Mouse (Mus musculus) limb, embryonic 13.5 days (tissue): Measurements from ENCODE around the gene Csmd2. TPM values are rescaled to one million over a fixed set of nuclear protein-coding genes. Genes with fewer than 3 reads are reported as not detected.

Experiments
- ATAC-seq: fragments of 200-750 bp; cut with Nextera tagmentation; 2 replicates; pipeline ENCODE4 v1.8.0; 2017; ENCODE audit warnings: low read depth, moderate number of reproducible peaks, moderate TSS enrichment; ENCODE audit not compliant: low FRiP score
- H3K27ac ChIP-seq: fragments of 300-500 bp; sonication (generic); 2 replicates; pipeline ENCODE4 v1.5.1; 2015; ENCODE audit warnings: inconsistent platforms, mild to moderate bottlenecking, moderate library complexity
- H3K27me3 ChIP-seq: fragments of 300-500 bp; sonication (generic); 2 replicates; pipeline ENCODE4 v1.6.1; 2015; ENCODE audit warnings: mild to moderate bottlenecking, inconsistent platforms
- H3K36me3 ChIP-seq: fragments of 300-500 bp; sonication (generic); 2 replicates; pipeline ENCODE4 v1.6.1; 2015; ENCODE audit warnings: inconsistent platforms, mild to moderate bottlenecking, moderate library complexity
- H3K4me1 ChIP-seq: fragments of 300-500 bp; sonication (generic); 2 replicates; pipeline ENCODE4 v1.6.1; 2015; ENCODE audit warnings: inconsistent platforms
- H3K4me2 ChIP-seq: fragments of 300-500 bp; sonication (generic); replicated peaks from 2 replicates; pipeline ENCODE4 v1.6.1; 2015; ENCODE audit warnings: inconsistent platforms, mild to moderate bottlenecking, moderate library complexity
- H3K4me3 ChIP-seq: fragments of 300-500 bp; sonication (generic); 2 replicates; pipeline ENCODE4 v1.5.1; 2015; ENCODE audit warnings: moderate library complexity, mild to moderate bottlenecking, inconsistent platforms
- H3K9ac ChIP-seq: fragments of 300-500 bp; sonication (generic); 2 replicates; pipeline ENCODE4 v1.6.1; 2015; ENCODE audit warnings: mild to moderate bottlenecking, inconsistent platforms
- H3K9me3 ChIP-seq: fragments of 300-500 bp; sonication (generic); 2 replicates; pipeline ENCODE4 v1.6.1; 2016; ENCODE audit warnings: inconsistent platforms
- WGBS: fragments of 180-500 bp; shearing (Covaris S2); methylation state at CpG from one replicate; pipeline ENCODE4 v1.1.7; 2015; 5-methylcytosine and 5-hydroxymethylcytosine counted together
- polyA plus RNA-seq: library from polyadenylated mRNA; unstranded; fragments of >200 nt; fragmentation: Nextera tagmentation; extraction: Ambion mirVana; gene quantifications from 2 replicates; pipeline ENCODE4 v1.2.1, GENCODE M21; 2015

Csmd2 gene
- polyA plus RNA-seq, 1 experiment from 2014 or later = 0.14 TPM

DNA sequence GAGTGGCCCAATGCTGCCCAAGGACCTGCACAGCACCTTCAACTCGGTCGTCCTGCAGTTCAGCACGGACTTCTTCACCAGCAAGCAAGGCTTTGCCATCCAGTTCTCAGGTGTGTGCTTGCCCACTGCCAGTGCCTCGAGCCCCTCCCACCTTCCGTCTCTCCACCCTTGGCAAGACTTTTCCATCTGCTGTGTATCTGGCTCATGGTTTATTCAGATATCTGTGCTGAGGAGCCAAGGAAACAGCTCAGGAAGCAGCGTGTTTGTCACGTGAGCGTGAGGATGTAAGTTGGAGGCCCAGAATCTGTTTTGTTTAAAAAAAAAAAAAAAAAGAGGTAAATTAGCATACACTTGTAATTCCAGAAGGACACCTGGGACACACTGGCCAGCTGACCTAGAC is 455.1 kb downstream of the Csmd2 start:
- 80% methylated on average over 8 of the region's 8 CpGs for WGBS

GRCm38 (mm10) chr4:128445514-128446260 is 458.0 kb downstream of the Csmd2 start:
- Histone ChIP-seq H3K4me3 (no peak overlapping the region), H3K4me2 (no peak overlapping the region), H3K9me3 (no peaks in the 10 kb centered on the region), H3K27ac (no peak overlapping the region), H3K9ac (no peak overlapping the region), H3K4me1 (0 out of 2 replicates have a peak, but pooled peaks cover under 1% of the 10 kb centered on the region), H3K36me3 (no peaks in the 10 kb centered on the region), H3K27me3 (peaks cover 4% of the 10 kb centered on the region; the same call in 1 of the 2 replicates)
- 71% methylated on average over 15 of the region's 15 CpGs for WGBS
- no peak for ATAC-seq

More for the DNA sequence above, 455.1 kb downstream of the Csmd2 start:
- Histone ChIP-seq H3K9ac (no peak overlapping the region), H3K4me3 (no peak overlapping the region), H3K36me3 (no peaks in the 10 kb centered on the region), H3K9me3 (no peaks in the 10 kb centered on the region), H3K4me2 (no peak overlapping the region), H3K27me3 (peaks cover 4% of the 10 kb centered on the region; the same call in 1 of the 2 replicates), H3K27ac (no peak overlapping the region), H3K4me1 (no peaks in the 10 kb centered on the region)
- no peak for ATAC-seq

DNA sequence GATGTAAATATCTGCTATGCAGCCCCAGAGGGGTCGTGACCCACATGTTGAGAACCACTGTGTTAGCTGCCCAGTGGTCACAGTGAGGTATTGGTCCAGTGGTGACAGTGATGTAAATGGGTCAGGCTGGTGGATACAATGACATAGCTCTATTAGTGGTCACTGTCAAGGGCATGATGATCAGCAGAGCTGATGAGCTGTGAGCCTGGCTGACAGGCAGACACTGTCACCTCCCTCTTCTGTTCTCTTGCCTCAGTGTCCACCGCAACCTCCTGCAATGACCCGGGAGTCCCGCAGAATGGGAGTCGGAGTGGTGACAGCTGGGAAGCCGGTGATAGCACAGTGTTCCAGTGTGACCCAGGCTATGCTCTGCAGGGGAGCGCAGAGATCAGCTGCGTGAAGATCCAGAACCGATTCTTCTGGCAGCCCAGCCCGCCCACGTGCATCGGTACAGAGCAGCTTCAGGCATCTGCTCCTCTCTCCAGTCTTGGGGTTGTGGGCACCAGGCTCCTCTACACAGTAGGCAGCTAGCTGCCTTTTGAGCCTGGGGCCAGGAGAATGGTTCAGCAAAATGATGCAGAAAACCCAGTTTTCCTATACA is 461.3 kb downstream of the Csmd2 start:
- Histone ChIP-seq H3K9ac (no peak overlapping the region), H3K9me3 (no peaks in the 10 kb centered on the region), H3K4me1 (0 out of 2 replicates have a peak, but pooled peaks cover 7% of the 10 kb centered on the region), H3K36me3 (no peaks in the 10 kb centered on the region), H3K27ac (no peak overlapping the region), H3K27me3 (no peaks in the 10 kb centered on the region), H3K4me3 (no peak overlapping the region), H3K4me2 (no peak overlapping the region)
- ATAC-seq = no peak
- WGBS = 88% methylated on average over 12 of the region's 12 CpGs

DNA sequence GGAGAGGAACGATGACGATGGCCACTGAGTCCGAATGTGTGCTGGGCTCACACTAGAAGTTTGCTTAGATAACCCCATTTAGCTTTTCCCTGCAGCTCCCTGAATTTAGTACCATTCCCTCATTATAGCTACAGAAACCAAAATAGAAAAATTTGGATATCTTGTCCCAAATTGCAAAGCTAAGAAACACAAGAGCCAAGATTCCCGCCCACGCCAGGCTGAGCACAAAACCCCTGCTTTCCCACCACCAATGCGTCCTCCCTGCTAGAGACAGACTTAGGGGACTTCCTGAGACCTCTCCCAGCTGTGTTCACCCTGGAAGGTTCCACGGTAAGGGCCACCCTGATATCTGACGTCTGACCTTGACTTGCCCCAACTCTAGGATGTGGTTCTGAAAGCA is 462.5 kb downstream of the Csmd2 start:
- Histone ChIP-seq H3K9ac (no peak overlapping the region), H3K4me3 (no peak overlapping the region), H3K27ac (no peak overlapping the region), H3K9me3 (no peaks in the 10 kb centered on the region), H3K36me3 (no peaks in the 10 kb centered on the region), H3K4me1 (0 out of 2 replicates have a peak, but pooled peaks cover 7% of the 10 kb centered on the region), H3K4me2 (no peak overlapping the region), H3K27me3 (no peaks in the 10 kb centered on the region)
- 88% methylated on average over 8 of the region's 8 CpGs for WGBS
- no peak for ATAC-seq

GRCm38 (mm10) chr4:128450974-128451373 is 463.3 kb downstream of the Csmd2 start:
- Histone ChIP-seq H3K27ac (no peak overlapping the region), H3K9me3 (no peaks in the 10 kb centered on the region), H3K4me1 (0 out of 2 replicates have a peak, but pooled peaks cover 7% of the 10 kb centered on the region), H3K4me3 (no peak overlapping the region), H3K9ac (no peak overlapping the region), H3K36me3 (no peaks in the 10 kb centered on the region), H3K4me2 (no peak overlapping the region), H3K27me3 (no peaks in the 10 kb centered on the region)
- 36% methylated on average over 8 of the region's 8 CpGs for WGBS
- 0 out of 2 replicates have a peak, but pooled peaks have one; percentile 3 for ATAC-seq

GRCm38 (mm10) chr4:128451383-128451794 is 463.7 kb downstream of the Csmd2 start:
- no peak for ATAC-seq
- 69% methylated on average over 3 of the region's 3 CpGs for WGBS
- H3K36me3 ChIP-seq = no peaks in the 10 kb centered on the region
- H3K4me3 ChIP-seq = no peak overlapping the region
- no peak overlapping the region for H3K27ac ChIP-seq
- no peaks in the 10 kb centered on the region for H3K9me3 ChIP-seq
- H3K4me2 ChIP-seq = no peak overlapping the region
- 0 out of 2 replicates have a peak, but pooled peaks cover 7% of the 10 kb centered on the region for H3K4me1 ChIP-seq
- no peak overlapping the region for H3K9ac ChIP-seq
- H3K27me3 ChIP-seq = no peaks in the 10 kb centered on the region

DNA sequence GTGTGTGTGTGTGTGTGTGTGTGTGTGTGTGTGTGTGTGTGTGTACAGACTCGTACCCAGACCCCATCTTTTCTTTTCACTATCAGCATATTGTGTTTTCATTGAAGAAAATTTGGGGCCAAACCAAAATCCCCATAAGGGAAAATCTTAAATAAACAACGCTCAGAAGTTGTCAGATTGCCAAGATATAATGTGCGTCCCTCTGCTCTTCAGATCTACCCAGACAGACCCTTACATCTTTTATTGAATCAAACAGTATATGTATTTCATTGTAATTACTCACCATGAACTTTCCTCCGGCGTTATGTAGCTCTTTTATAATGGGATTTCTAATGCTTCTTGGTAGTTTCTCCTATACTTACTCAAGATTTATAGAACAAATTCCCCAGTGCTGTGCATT is 479.1 kb downstream of the Csmd2 start:
- H3K4me3 ChIP-seq = no peak overlapping the region
- no peak overlapping the region for H3K4me2 ChIP-seq
- H3K27ac ChIP-seq = no peak overlapping the region
- WGBS = 85% methylated on average over 4 of the region's 5 CpGs
- H3K4me1 ChIP-seq = no peaks in the 10 kb centered on the region
- H3K9me3 ChIP-seq = no peaks in the 10 kb centered on the region
- no peak for ATAC-seq
- H3K36me3 ChIP-seq = no peaks in the 10 kb centered on the region
- H3K9ac ChIP-seq = no peak overlapping the region
- no peaks in the 10 kb centered on the region for H3K27me3 ChIP-seq

DNA sequence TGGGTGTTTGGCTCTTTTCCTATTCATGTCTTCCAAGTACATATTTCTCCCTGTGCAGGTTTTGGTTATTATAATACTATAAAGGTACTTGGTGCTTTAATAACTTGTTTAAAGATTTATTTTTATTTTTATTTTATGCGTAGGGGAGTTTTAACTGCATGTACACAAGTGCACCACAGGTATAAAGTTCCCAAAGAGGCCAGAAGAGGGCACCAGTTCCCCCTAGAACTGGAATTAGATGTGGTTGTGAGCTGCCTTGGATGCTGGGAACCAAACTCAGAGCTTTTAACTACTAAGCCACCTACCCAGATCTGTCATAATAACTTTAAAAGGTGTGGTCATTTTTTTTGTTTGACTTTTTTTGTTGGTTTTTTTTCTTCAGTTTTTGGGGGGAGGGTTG is 480.4 kb downstream of the Csmd2 start:
- no peaks in the 10 kb centered on the region for H3K4me1 ChIP-seq
- no peak overlapping the region for H3K4me3 ChIP-seq
- WGBS = 92% methylated on average over 1 of the region's 1 CpGs
- H3K27ac ChIP-seq = no peak overlapping the region
- no peaks in the 10 kb centered on the region for H3K36me3 ChIP-seq
- H3K4me2 ChIP-seq = no peak overlapping the region
- ATAC-seq = no peak
- H3K27me3 ChIP-seq = no peaks in the 10 kb centered on the region
- no peaks in the 10 kb centered on the region for H3K9me3 ChIP-seq
- H3K9ac ChIP-seq = no peak overlapping the region

GRCm38 (mm10) chr4:128476249-128476648 is 488.6 kb downstream of the Csmd2 start:
- no peak overlapping the region for H3K9ac ChIP-seq
- H3K27me3 ChIP-seq = 0 out of 2 replicates have a peak, but pooled peaks cover 4% of the 10 kb centered on the region
- no peak overlapping the region for H3K4me2 ChIP-seq

GRCm38 (mm10) chr4:128483891-128484290 is 496.2 kb downstream of the Csmd2 start:
- Histone ChIP-seq H3K4me3 (no peak overlapping the region), H3K27ac (no peak overlapping the region), H3K4me2 (no peak overlapping the region), H3K9ac (no peak overlapping the region), H3K9me3 (no peaks in the 10 kb centered on the region), H3K4me1 (no peaks in the 10 kb centered on the region), H3K36me3 (no peaks in the 10 kb centered on the region), H3K27me3 (0 out of 2 replicates have a peak, but pooled peaks cover 4% of the 10 kb centered on the region)
- ATAC-seq = no peak
- WGBS = 76% methylated on average over 7 of the region's 7 CpGs

More at GRCm38 (mm10) chr4:128476249-128476648, 488.6 kb downstream of the Csmd2 start:
- WGBS = 85% methylated on average over 5 of the region's 5 CpGs
- Histone ChIP-seq H3K9me3 (no peaks in the 10 kb centered on the region), H3K4me1 (no peaks in the 10 kb centered on the region), H3K4me3 (no peak overlapping the region), H3K36me3 (no peaks in the 10 kb centered on the region), H3K27ac (no peak overlapping the region)
- no peak for ATAC-seq

DNA sequence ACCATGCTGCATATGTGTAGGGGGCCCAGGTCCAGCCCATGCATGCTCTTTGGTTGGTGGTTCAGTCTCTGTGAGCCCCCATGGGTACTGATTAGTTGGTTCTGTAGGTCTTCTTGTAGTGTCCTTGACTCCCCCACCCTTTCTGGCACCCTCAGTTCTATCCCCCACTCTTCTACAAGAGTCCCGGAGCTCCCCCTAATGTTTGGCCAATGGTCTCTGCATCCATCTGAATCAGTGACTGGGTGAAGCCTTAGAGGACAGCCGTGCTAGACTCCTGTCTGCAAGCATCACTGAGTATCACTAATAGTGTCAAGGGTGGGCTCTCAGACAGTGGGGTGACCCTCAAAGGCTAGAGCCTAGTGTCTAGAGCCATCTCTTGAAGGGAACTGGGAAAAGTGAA is 497.0 kb downstream of the Csmd2 start:
- H3K9ac ChIP-seq = no peak overlapping the region
- 63% methylated on average over 2 of the region's 2 CpGs for WGBS
- no peak overlapping the region for H3K4me2 ChIP-seq
- no peak overlapping the region for H3K4me3 ChIP-seq
- H3K27ac ChIP-seq = no peak overlapping the region
- H3K27me3 ChIP-seq = 0 out of 2 replicates have a peak, but pooled peaks cover under 1% of the 10 kb centered on the region
- no peaks in the 10 kb centered on the region for H3K4me1 ChIP-seq
- no peak for ATAC-seq
- no peaks in the 10 kb centered on the region for H3K36me3 ChIP-seq
- H3K9me3 ChIP-seq = no peaks in the 10 kb centered on the region

DNA sequence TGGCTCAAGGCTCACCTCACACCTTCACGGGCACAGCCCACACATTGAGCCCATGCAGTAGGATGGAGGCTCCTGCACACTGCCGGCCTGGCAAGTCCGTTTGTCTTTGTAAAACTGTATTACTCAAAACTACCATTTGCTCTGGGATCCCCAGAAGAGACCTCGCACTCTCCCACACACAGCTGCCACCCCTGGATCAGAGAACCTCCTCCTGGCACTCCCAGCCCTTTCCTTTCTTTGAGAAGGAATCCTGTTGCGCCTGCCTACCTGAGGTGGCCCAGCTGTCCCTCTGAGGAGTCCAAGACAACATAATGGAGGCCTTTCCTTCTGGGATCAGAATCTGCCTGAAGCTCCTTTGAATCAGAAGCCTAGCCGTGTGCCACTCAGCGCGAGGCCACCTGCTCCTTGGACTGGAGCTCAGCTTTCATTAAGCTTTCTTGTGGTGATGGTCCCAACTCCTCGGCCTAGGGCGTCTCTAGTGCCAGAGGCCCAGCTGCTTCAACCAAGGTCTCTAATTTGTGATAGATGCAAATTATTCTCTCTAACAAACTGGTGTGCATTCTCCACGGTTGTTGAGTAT is 502.0 kb downstream of the Csmd2 start:
- no peak overlapping the region for H3K4me2 ChIP-seq
- H3K9ac ChIP-seq = no peak overlapping the region
- no peak overlapping the region for H3K4me3 ChIP-seq
- no peaks in the 10 kb centered on the region for H3K27me3 ChIP-seq
- no peaks in the 10 kb centered on the region for H3K9me3 ChIP-seq
- no peak for ATAC-seq
- no peak overlapping the region for H3K27ac ChIP-seq
- H3K36me3 ChIP-seq = no peaks in the 10 kb centered on the region
- no peaks in the 10 kb centered on the region for H3K4me1 ChIP-seq
- 83% methylated on average over 11 of the region's 11 CpGs for WGBS
